Mouse (Mus musculus) stomach, postnatal 0 days (tissue): ENCODE measurements at regions not wholly inside any gene's neighbourhood (a gene's known extent, or its start where the extent isn't known, plus 50 kb on each side); places are given as distances from the start of the nearest gene placed in this dataset.

Source experiments
- CTCF ChIP-seq: IDR thresholded peaks from 2 replicates; pipeline ENCODE4 v1.5.1; 2016; ENCODE audit warnings: antibody characterized with exemption, low read depth, mild to moderate bottlenecking, moderate library complexity
- EP300 ChIP-seq: optimal IDR thresholded peaks from 2 replicates; pipeline ENCODE3; 2016; ENCODE audit warnings: antibody characterized with exemption

GRCm38 (mm10) chr8:57086811-57087210 lies 234.0 kb upstream of the Hand2 start:
- no peak for TF ChIP-seq CTCF
- no peak for TF ChIP-seq EP300
